Mouse (Mus musculus): ENCODE data around the gene Abl1. TPM values are rescaled to one million over a fixed set of nuclear protein-coding genes. Genes with fewer than 3 reads are reported as not detected.

Gene Abl1
- polyA plus RNA-seq, 1 experiment = 35.0 TPM

DNA sequence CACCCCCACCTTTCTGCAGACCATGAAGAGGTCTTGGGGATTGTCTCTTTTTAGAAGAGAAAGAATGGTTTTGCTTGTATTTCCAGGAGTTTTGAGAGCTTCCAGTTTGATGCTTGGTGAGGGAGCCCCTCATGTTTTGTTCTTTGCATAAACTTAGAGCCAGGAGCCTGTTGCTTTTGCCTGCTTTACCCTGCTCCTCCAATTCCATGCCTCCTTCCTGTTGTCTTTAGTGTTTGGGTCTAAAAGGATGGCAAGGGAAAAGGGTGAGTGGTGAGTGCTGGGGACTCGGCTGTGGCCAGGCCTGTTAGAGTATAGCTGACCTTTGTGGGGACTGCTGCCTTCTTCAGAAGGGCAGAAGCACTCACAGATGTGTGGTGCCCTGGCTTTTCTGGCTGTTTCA lies 72.3 kb downstream of the Abl1 start:
- Histone ChIP-seq H3K4me3 (replicated peaks; ENCODE audit: control insufficient read depth, low read depth, low read length) (peak overlapping the region; percentile 64), H3K27ac (ENCODE audit: control insufficient read depth, insufficient read depth, low read depth, low read length, poor library complexity) (no peak overlapping the region), H3K4me1 (ENCODE audit: control insufficient read depth, insufficient read depth, low read length) (no peaks in the 10 kb centered on the region; the same call in 1 of the 2 replicates)
- 3% methylated on average over 1 of the region's 1 CpGs for WGBS
- no peak for TF ChIP-seq POLR2A (IDR thresholded peaks at IDR 0.05; ENCODE audit: borderline replicate concordance, control insufficient read depth, low read depth, low read length)
- TF ChIP-seq CTCF (IDR thresholded peaks at IDR 0.05; ENCODE audit: control insufficient read depth, insufficient read depth, low read length) = no peak

DNA sequence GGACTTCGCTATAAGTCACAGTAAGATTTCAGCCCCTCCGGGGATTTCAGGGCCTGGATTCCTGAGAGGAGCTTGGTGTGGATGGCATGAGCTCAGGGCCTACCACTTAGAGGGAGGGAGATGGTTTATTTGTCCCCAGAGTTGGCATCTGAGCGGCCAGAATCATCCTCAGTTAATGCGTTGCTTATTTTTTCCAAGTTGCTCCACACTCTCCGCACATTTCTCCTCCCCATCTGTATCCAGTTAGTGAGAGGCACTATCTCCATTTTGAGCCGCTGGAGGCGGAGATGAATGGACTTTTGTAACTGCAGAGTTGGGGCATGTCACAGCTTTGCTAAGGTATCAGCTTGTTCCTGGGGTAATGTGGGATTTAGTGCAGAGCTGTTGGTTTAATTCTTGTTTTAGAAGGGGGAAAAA lies 72.9 kb downstream of the Abl1 start:
- no peaks in the 10 kb centered on the region; the same call in 1 of the 2 replicates for H3K4me1 ChIP-seq (ENCODE audit: control insufficient read depth, insufficient read depth, low read length)
- 31% methylated on average over 7 of the region's 7 CpGs for WGBS

DNA sequence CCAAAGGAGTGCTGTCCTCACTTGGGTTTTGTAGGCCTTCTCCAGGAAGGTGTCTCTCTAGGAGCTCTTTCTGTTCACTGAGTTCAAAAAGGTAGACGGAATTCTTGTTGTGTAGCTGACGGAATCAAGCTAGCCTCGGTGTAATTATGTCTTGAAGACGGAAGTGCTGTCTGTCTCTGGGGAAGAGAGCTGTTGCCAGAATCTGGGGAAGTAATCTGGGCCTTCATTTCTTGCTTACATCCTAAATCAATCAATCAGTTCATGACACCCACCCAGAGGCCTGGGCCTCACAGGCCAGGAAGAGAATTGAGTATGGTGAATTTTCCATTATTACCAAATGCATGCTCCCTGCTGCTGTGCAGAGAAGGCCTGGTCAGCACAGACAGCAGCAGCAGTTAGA lies 73.4 kb downstream of the Abl1 start:
- Histone ChIP-seq H3K4me3 (replicated peaks; ENCODE audit: control insufficient read depth, low read depth, low read length) (no peak overlapping the region), H3K27ac (ENCODE audit: control insufficient read depth, insufficient read depth, low read depth, low read length, poor library complexity) (no peak overlapping the region), H3K4me1 (ENCODE audit: control insufficient read depth, insufficient read depth, low read length) (no peaks in the 10 kb centered on the region; the same call in 1 of the 2 replicates)
- no peak for TF ChIP-seq POLR2A (IDR thresholded peaks at IDR 0.05; ENCODE audit: borderline replicate concordance, control insufficient read depth, low read depth, low read length)
- TF ChIP-seq CTCF (IDR thresholded peaks at IDR 0.05; ENCODE audit: control insufficient read depth, insufficient read depth, low read length) = no peak
- WGBS = 10% methylated on average over 4 of the region's 4 CpGs

More for the DNA sequence above, 72.9 kb downstream of the Abl1 start:
- Histone ChIP-seq H3K27ac (ENCODE audit: control insufficient read depth, insufficient read depth, low read depth, low read length, poor library complexity) (peak overlapping the region; percentile 12; the same call in 1 of the 2 replicates), H3K4me3 (replicated peaks; ENCODE audit: control insufficient read depth, low read depth, low read length) (peak overlapping the region; percentile 40)
- TF ChIP-seq CTCF (IDR thresholded peaks at IDR 0.05; ENCODE audit: control insufficient read depth, insufficient read depth, low read length) = no peak
- TF ChIP-seq POLR2A (IDR thresholded peaks at IDR 0.05; ENCODE audit: borderline replicate concordance, control insufficient read depth, low read depth, low read length) = no peak

DNA sequence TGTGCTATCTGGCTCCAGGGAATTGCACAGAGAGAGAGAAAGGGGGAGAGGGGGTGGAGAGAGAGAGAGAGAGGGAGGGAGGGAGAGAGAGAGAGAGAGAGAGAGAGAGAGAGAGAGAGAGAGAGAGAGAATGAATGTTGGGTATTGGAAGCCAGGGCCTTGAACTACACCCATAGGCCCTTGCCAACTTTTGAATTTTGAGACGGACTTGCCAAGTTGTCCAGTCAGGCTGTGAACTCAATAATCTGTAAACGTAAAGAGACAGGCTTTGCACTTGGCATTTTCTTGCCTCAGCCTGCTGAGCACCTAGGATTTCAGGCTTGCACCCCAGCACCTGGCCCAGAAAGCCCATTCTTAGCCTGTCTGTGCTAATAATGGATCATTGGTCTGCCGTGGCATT lies 74.0 kb downstream of the Abl1 start:
- TF ChIP-seq POLR2A (IDR thresholded peaks at IDR 0.05; ENCODE audit: borderline replicate concordance, control insufficient read depth, low read depth, low read length) (no peak), CTCF (IDR thresholded peaks at IDR 0.05; ENCODE audit: control insufficient read depth, insufficient read depth, low read length) (no peak)
- 79% methylated on average over 3 of the region's 3 CpGs for WGBS
- H3K27ac ChIP-seq (ENCODE audit: control insufficient read depth, insufficient read depth, low read depth, low read length, poor library complexity) = no peak overlapping the region
- H3K4me3 ChIP-seq (replicated peaks; ENCODE audit: control insufficient read depth, low read depth, low read length) = no peak overlapping the region
- no peaks in the 10 kb centered on the region; the same call in 1 of the 2 replicates for H3K4me1 ChIP-seq (ENCODE audit: control insufficient read depth, insufficient read depth, low read length)

- Histone ChIP-seq H3K4me1 (ENCODE audit: control insufficient read depth, insufficient read depth, low read length) (no peaks in the 10 kb centered on the region; the same call in 1 of the 2 replicates), H3K4me3 (replicated peaks; ENCODE audit: control insufficient read depth, low read depth, low read length) (no peak overlapping the region), H3K27ac (ENCODE audit: control insufficient read depth, insufficient read depth, low read depth, low read length, poor library complexity) (no peak overlapping the region)
- WGBS = 89% methylated on average over 2 of the region's 2 CpGs
- TF ChIP-seq POLR2A (IDR thresholded peaks at IDR 0.05; ENCODE audit: borderline replicate concordance, control insufficient read depth, low read depth, low read length) (no peak), CTCF (IDR thresholded peaks at IDR 0.05; ENCODE audit: control insufficient read depth, insufficient read depth, low read length) (no peak)
Observed at GRCm38 (mm10) chr2:31762853-31763252, 74.7 kb downstream of the Abl1 start.

- 12% methylated on average over 2 of the region's 2 CpGs for WGBS
- Histone ChIP-seq H3K4me3 (replicated peaks; ENCODE audit: control insufficient read depth, low read depth, low read length) (no peak overlapping the region), H3K27ac (ENCODE audit: control insufficient read depth, insufficient read depth, low read depth, low read length, poor library complexity) (peak overlapping the region; percentile 38; the same call in 1 of the 2 replicates), H3K4me1 (ENCODE audit: control insufficient read depth, insufficient read depth, low read length) (no peaks in the 10 kb centered on the region; the same call in 1 of the 2 replicates)
- no peak for TF ChIP-seq CTCF (IDR thresholded peaks at IDR 0.05; ENCODE audit: control insufficient read depth, insufficient read depth, low read length)
- no peak for TF ChIP-seq POLR2A (IDR thresholded peaks at IDR 0.05; ENCODE audit: borderline replicate concordance, control insufficient read depth, low read depth, low read length)
Observed at GRCm38 (mm10) chr2:31763271-31763670, 75.1 kb downstream of the Abl1 start.

DNA sequence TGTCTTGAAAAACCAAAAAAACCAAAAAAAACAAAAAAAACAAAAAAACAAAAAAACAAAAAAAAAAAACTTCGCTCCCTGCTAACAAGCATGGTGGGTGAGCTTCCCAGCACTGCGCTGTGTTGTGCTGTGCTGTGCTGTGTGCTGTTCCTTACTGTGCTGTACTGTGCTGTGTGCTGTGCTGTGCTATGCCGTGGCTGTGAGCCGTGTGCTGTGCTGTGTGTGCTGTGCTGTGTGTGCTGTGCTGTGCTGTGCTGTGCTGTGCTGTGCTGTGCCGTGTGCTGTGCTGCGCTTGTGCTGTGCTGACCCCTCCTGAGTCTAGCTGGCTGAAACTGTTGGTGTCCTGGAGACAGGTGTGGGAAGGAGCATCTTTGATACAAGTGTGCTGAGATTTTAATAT lies 78.9 kb downstream of the Abl1 start:
- 90% methylated on average over 6 of the region's 6 CpGs for WGBS

GRCm38 (mm10) chr2:31767815-31768214 lies 79.6 kb downstream of the Abl1 start:
- TF ChIP-seq CTCF (IDR thresholded peaks at IDR 0.05; ENCODE audit: control insufficient read depth, insufficient read depth, low read length) (no peak), POLR2A (IDR thresholded peaks at IDR 0.05; ENCODE audit: borderline replicate concordance, control insufficient read depth, low read depth, low read length) (no peak)
- WGBS = 62% methylated on average over 4 of the region's 4 CpGs
- H3K4me1 ChIP-seq (ENCODE audit: control insufficient read depth, insufficient read depth, low read length) = peaks cover 1% of the 10 kb centered on the region; the same call in 1 of the 2 replicates

More for the DNA sequence above, 78.9 kb downstream of the Abl1 start:
- H3K4me3 ChIP-seq (replicated peaks; ENCODE audit: control insufficient read depth, low read depth, low read length) = no peak overlapping the region
- peaks cover 1% of the 10 kb centered on the region; the same call in 1 of the 2 replicates for H3K4me1 ChIP-seq (ENCODE audit: control insufficient read depth, insufficient read depth, low read length)
- no peak overlapping the region for H3K27ac ChIP-seq (ENCODE audit: control insufficient read depth, insufficient read depth, low read depth, low read length, poor library complexity)
- TF ChIP-seq CTCF (IDR thresholded peaks at IDR 0.05; ENCODE audit: control insufficient read depth, insufficient read depth, low read length) = no peak

GRCm38 (mm10) chr2:31769115-31769514 lies 80.9 kb downstream of the Abl1 start:
- TF ChIP-seq POLR2A (IDR thresholded peaks at IDR 0.05; ENCODE audit: borderline replicate concordance, control insufficient read depth, low read depth, low read length) (no peak), CTCF (IDR thresholded peaks at IDR 0.05; ENCODE audit: control insufficient read depth, insufficient read depth, low read length) (no peak)
- no peak overlapping the region for H3K4me3 ChIP-seq (replicated peaks; ENCODE audit: control insufficient read depth, low read depth, low read length)
- H3K4me1 ChIP-seq (ENCODE audit: control insufficient read depth, insufficient read depth, low read length) = peaks cover 1% of the 10 kb centered on the region; the same call in 1 of the 2 replicates
- WGBS = 15% methylated on average over 4 of the region's 4 CpGs
- no peak overlapping the region for H3K27ac ChIP-seq (ENCODE audit: control insufficient read depth, insufficient read depth, low read depth, low read length, poor library complexity)

More at GRCm38 (mm10) chr2:31767815-31768214, 79.6 kb downstream of the Abl1 start:
- H3K4me3 ChIP-seq (replicated peaks; ENCODE audit: control insufficient read depth, low read depth, low read length) = no peak overlapping the region
- H3K27ac ChIP-seq (ENCODE audit: control insufficient read depth, insufficient read depth, low read depth, low read length, poor library complexity) = no peak overlapping the region
